Mouse (Mus musculus) mouse embryonic stem cell (cell line): ENCODE measurements around the gene Hs6st3.

Source experiments
- in situ Hi-C, 2 experiments: fragments of 300-500 bp; cut with MboI; formaldehyde crosslinking; loops; 1 replicate in 1 of 2; 3 replicates in 1 of 2; pipeline ENCODE4 v1.14.3; 2019 to 2020; ENCODE audit warnings: low sequenced_read_pairs in 2 of 2, low pct_unique_long_range_greater_than_20kb in 1 of 2, mixed read lengths in 1 of 2; ENCODE audit not compliant: unreplicated experiment in 1 of 2

Hs6st3 gene

DNA sequence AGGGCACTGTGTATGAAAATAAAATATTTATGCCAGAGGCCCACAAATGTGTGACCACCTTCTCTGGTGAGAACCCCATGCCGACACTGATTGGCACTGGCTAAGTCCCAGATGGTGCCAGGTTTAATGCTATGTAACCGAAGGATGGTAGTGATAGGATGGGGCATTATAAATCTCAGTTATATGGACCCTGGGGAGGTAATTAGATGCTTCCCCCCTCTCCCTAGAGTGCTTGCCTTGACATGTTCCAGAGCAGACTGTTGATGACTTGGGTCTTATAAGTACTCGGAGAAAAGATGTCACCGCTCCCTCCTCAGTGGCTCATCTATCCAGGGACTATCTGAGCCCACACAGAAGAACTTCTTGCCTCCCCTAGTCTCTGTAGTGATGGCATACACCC, 561.8 kb downstream of the Hs6st3 start:
- in situ Hi-C loops, result no loop called here

DNA sequence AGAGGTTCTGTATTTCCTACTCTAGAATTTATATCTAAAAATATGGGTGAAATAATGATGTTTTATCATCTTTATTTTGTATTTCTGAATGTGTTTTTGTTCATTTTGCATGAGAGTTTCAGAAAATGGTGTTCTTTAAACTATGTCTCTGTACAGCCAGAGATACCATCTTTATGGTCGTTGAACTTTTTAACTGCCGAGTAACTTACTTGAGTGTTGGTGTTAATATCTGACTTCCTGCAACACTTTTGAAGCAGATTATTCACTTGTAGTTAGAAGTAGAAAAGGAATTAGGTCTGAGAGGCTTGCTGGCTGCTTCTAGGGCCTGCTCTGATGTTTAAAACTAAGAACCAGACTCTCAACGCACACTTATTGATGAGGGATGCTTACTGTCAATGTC, 576.6 kb downstream of the Hs6st3 start:
- in situ Hi-C loops, result no loop called here

GRCm38 (mm10) chr14:119717323-119717722, 579.2 kb downstream of the Hs6st3 start:
- in situ Hi-C loops, result no loop called here

DNA sequence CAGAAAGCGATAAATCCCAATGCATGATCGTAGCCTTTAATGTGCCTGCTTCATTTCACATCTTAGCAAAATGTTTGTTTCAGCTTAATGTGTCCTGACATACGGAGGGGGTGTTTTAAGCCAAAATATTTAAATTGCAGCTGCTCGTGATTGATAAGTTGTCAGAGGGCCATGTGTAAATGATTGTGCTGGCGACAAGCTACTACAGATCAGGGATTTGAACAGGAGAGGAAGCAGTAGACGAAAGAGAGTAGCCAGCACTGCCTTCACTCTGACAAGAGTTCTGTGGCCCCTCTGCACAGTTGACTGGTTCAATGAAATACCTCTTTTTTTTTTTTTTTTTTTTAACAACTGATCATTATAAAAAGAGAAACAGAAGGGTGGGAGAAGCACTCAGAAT, 587.0 kb downstream of the Hs6st3 start:
- in situ Hi-C loops, result no loop called here

- in situ Hi-C loops, result no loop called here
Measured at GRCm38 (mm10) chr14:119731436-119732080, 593.4 kb downstream of the Hs6st3 start.

DNA sequence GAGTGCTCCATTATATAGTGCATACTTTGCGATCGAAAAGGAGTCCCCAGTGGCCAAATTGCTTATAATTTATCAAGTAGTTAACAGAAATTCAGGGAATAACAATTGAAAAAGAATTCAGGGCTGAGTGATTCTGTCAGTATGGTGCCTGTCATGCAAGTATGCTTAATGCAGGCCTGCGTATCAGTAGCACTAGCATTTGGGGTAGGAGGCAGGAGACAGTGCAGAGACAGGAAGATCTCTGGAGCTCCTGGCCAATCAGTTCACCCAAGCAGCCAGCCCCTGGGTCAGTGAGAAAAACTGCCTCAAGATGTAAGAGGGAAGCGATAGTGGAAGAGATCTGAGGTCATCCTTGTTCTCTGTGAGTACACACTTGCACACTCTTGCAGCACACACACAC, 594.1 kb downstream of the Hs6st3 start:
- in situ Hi-C loops, result no loop called here

- in situ Hi-C loops, result no loop called here
Measured at GRCm38 (mm10) chr14:119737408-119737961, 599.3 kb downstream of the Hs6st3 start.

DNA sequence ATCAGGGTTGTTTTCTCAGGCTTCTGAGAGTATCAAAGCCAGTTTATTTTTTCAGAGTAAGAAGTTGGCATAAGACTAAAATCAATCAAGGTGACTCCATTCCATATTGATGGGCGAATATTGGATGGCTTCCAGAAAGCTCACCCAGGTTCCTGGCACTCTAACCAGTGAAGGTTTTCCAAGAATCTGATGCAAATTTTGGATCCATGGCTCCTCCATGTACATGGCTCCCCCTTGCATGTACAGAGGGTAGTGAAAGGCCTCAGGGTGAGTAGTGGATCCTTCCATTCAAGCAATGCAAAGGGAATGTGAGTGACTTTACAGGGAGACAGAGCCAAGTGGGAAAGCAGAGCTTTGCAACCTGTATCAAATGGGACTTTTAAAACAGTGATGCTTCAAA, 603.6 kb downstream of the Hs6st3 start:
- in situ Hi-C loops, result no loop called here

GRCm38 (mm10) chr14:119761376-119761775, 623.2 kb downstream of the Hs6st3 start:
- in situ Hi-C loops, result no loop called here

GRCm38 (mm10) chr14:119772040-119772439, 633.9 kb downstream of the Hs6st3 start:
- in situ Hi-C loops, result no loop called here

DNA sequence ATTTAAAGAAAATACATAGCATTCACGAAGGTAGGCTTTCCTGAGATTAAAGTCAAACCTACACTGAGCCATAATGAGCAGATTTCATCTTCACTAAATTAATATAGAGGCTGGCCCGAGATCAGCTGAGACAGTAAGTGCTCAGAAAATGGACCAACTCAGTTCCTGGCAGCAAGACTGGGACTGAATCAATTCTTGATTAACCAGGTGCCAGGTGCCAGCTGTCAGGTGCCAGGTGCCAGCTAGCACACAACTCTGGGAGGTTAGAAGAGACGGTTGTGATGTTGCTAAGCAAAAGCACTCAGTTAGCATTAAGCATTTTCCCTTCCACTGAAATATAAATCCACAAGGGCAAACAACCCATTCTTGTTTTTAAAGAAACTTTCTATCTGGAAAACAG, 638.1 kb downstream of the Hs6st3 start:
- in situ Hi-C loops, result no loop called here

GRCm38 (mm10) chr14:119779982-119780588, 641.9 kb downstream of the Hs6st3 start:
- in situ Hi-C loops, result no loop called here

GRCm38 (mm10) chr14:119781111-119781510, 643.0 kb downstream of the Hs6st3 start:
- in situ Hi-C loops, result no loop called here

GRCm38 (mm10) chr14:119789457-119789856, 651.3 kb downstream of the Hs6st3 start:
- in situ Hi-C loops, result no loop called here

- in situ Hi-C loops, result no loop called here
Measured at GRCm38 (mm10) chr14:119797172-119797850, 659.2 kb downstream of the Hs6st3 start.

DNA sequence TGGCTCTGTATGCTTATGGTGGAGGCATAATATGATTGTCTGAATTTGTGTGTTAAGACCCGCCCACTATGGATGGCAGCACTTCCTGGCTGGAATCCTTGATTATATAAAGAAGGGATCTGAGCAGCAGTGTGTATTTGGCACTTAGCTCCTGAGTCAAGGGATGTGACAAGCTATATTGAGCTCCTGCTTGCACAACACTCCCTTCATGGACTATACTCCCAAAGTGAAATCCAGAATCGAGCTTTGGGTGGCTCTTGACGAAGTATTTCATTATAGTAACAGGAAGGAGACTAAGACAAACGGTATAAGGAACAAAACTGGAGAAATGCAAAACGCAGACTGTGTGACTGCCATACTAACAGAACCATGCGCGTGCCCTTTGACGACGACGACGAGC, 660.4 kb downstream of the Hs6st3 start:
- in situ Hi-C loops, result no loop called here

DNA sequence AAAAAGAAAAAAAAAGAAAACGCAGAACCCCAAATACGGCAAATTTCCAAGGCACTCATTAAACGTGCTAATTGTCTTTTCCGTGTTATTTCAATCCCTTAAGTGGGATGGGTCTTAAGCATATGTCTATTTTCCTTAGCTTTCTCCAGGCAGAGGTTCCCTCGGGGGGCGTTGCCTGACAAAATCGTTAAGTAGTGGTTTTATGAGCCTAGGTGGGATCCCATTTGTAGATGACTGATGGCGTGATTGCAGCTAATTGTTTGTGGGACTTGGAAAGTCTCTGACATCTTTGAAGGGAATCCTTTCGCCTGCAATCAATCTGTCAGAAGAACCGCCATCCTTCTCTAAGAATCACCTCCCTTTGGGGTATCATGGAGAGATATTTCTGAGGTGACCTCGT, 662.7 kb downstream of the Hs6st3 start:
- in situ Hi-C loops, result no loop called here

DNA sequence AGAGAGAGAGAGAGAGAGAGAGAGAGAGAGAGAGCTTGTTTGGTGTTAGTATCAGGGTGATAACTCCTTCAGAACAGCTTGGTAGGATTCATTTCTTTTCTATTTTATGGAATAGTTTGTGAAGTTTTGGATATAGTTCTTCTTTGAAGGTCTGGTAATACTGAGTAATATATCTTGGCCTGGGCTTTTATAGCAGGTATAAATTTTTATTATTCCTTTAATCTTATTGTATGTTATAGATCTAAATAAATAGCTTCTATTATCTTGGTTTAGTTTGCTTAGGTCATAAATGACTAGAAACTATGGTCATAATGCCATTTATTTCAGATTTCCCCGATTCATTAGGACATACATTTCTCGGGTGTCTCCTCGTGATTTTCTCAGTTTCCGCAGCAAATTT, 675.8 kb downstream of the Hs6st3 start:
- in situ Hi-C loops, result no loop called here

GRCm38 (mm10) chr14:119815616-119816015, 677.5 kb downstream of the Hs6st3 start:
- in situ Hi-C loops, result no loop called here

GRCm38 (mm10) chr14:119820562-119820961, 682.4 kb downstream of the Hs6st3 start:
- in situ Hi-C loops, result no loop called here
